Mouse (Mus musculus) kidney, embryonic 15.5 days (tissue): ENCODE results near the gene Hist1h4f. TPM values are rescaled to one million over a fixed set of nuclear protein-coding genes. Genes with fewer than 3 reads are reported as not detected.
A peak's percentile ranks its signal among the peaks of the same experiment; 100 is the strongest.
"Not testable (repeated sequence)": the region's sequence is repeated elsewhere in the genome, so short reads cannot be mapped to it uniquely, and the experiment has no call there.

Source experiments
- ATAC-seq: fragments of 200-750 bp; cut with Nextera tagmentation; replicated peaks from 2 replicates; pipeline ENCODE4 v1.8.0; 2017; ENCODE audit warnings: moderate TSS enrichment; ENCODE audit not compliant: low FRiP score
- H3K27ac ChIP-seq: fragments of 300-500 bp; sonication (generic); 2 replicates; pipeline ENCODE4 v1.5.1; 2015; ENCODE audit warnings: mild to moderate bottlenecking, inconsistent platforms
- H3K27me3 ChIP-seq: fragments of 300-500 bp; sonication (generic); 2 replicates; pipeline ENCODE4 v1.6.1; 2015; ENCODE audit warnings: inconsistent platforms
- H3K36me3 ChIP-seq: fragments of 300-500 bp; sonication (generic); 2 replicates; pipeline ENCODE4 v1.6.1; 2015; ENCODE audit warnings: inconsistent platforms
- H3K4me1 ChIP-seq: fragments of 300-500 bp; sonication (generic); 2 replicates; pipeline ENCODE4 v1.6.1; 2015; ENCODE audit warnings: inconsistent platforms
- H3K4me2 ChIP-seq: fragments of 300-500 bp; sonication (generic); 2 replicates; pipeline ENCODE4 v1.6.1; 2015; ENCODE audit warnings: moderate library complexity, mild to moderate bottlenecking, inconsistent platforms
- H3K4me3 ChIP-seq: fragments of 300-500 bp; sonication (generic); replicated peaks from 2 replicates; pipeline ENCODE4 v1.5.1; 2015; ENCODE audit warnings: mild to moderate bottlenecking, inconsistent platforms
- H3K9ac ChIP-seq: fragments of 300-500 bp; sonication (generic); 2 replicates; pipeline ENCODE4 v1.6.1; 2015; ENCODE audit warnings: mild to moderate bottlenecking, inconsistent platforms
- H3K9me3 ChIP-seq: fragments of 300-500 bp; sonication (generic); replicated peaks from 2 replicates; pipeline ENCODE4 v1.6.1; 2016; ENCODE audit warnings: inconsistent platforms
- WGBS: fragments of 180-500 bp; shearing (Covaris S2); methylation state at CpG from one replicate; pipeline ENCODE4 v1.1.7; 2015; ENCODE audit warnings: mixed read lengths; 5-methylcytosine and 5-hydroxymethylcytosine counted together
- polyA plus RNA-seq: library from polyadenylated mRNA; unstranded; fragments of >200 nt; fragmentation: Nextera tagmentation; extraction: Ambion mirVana; gene quantifications from 2 replicates; pipeline ENCODE4 v1.2.1, GENCODE M21; 2015

Gene Hist1h4f
- polyA plus RNA-seq, 1 experiment from 2014 or later: 0.96 TPM

DNA sequence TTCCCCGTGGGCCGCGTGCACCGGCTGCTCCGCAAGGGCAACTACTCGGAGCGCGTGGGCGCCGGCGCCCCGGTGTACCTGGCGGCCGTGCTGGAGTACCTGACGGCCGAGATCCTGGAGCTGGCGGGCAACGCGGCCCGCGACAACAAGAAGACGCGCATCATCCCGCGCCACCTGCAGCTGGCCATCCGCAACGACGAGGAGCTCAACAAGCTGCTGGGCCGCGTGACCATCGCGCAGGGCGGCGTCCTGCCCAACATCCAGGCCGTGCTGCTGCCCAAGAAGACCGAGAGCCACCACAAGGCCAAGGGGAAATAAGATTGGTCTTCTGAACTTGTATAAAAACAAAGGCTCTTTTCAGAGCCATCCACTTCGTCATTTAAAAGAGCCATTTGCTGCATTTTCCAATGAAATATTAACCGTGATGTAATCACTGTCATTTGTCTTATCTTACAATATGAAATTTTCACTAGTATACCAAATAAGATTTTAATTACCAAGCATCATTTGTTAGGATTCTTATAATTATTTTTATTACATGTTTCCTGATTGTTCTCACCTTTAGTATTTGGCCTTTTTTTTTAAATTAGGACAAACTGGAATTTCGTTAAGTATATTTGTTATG, 23.2 kb upstream of the Hist1h4f start:
- ATAC-seq: not testable (repeated sequence)
- H3K9ac ChIP-seq: 0 out of 2 replicates have a peak overlapping the region, but pooled peaks have one; percentile 38
- 0% methylated on average over 16 of the region's 39 CpGs for WGBS

DNA sequence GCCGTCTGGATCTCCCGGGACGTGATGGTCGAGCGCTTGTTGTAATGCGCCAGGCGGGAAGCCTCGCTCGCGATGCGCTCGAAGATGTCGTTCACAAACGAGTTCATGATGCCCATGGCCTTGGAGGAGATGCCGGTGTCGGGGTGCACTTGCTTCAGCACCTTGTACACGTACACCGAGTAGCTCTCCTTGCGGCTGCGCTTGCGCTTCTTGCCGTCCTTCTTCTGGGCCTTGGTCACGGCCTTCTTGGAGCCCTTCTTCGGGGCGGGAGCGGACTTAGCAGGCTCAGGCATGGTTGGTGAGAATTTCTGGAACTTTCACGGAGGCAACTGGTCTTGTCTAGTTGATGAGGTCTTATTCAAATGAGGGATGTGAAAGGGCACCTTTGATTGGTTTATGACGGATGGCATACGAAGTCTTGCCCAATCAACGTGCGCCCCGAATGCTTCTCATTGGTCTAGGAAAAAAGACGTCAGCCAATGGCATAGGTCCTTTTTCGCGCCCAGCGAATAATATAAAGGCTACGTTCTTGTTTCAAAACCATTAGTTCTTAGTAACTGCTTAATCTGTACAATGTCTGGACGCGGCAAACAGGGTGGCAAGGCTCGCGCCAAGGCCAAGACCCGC, 22.6 kb upstream of the Hist1h4f start, which contains the start of the genes Hist1h2bf and Hist1h2ad:
Gene Hist1h2bf (minus strand): TSS at position 299 of the 627 bp plus-strand sequence.
Gene Hist1h2ad (plus strand): TSS at position 484 of the 627 bp plus-strand sequence.
- H3K27me3 ChIP-seq, H3K36me3 ChIP-seq, H3K9me3 ChIP-seq: not testable (repeated sequence)
- peak; percentile 93 for ATAC-seq
- H3K4me3 ChIP-seq: peak within 1 kb of the TSS; percentile 53
- H3K4me1 ChIP-seq: peaks cover 26% of the 10 kb centered on the region
- H3K9ac ChIP-seq: peak within 1 kb of the TSS; percentile 63
- H3K27ac ChIP-seq: peak within 1 kb of the TSS; percentile 98
- under 1% methylated on average over 42 of the region's 42 CpGs for WGBS
- H3K4me2 ChIP-seq: peak within 1 kb of the TSS; percentile 68

More for the DNA sequence above, 23.2 kb upstream of the Hist1h4f start:
- H3K27me3 ChIP-seq, H3K36me3 ChIP-seq, H3K9me3 ChIP-seq: not testable (repeated sequence)
- peak overlapping the region; percentile 98 for H3K27ac ChIP-seq
- H3K4me1 ChIP-seq: peaks cover 23% of the 10 kb centered on the region
- peak overlapping the region; percentile 51 for H3K4me3 ChIP-seq
- peak overlapping the region; percentile 68 for H3K4me2 ChIP-seq

DNA sequence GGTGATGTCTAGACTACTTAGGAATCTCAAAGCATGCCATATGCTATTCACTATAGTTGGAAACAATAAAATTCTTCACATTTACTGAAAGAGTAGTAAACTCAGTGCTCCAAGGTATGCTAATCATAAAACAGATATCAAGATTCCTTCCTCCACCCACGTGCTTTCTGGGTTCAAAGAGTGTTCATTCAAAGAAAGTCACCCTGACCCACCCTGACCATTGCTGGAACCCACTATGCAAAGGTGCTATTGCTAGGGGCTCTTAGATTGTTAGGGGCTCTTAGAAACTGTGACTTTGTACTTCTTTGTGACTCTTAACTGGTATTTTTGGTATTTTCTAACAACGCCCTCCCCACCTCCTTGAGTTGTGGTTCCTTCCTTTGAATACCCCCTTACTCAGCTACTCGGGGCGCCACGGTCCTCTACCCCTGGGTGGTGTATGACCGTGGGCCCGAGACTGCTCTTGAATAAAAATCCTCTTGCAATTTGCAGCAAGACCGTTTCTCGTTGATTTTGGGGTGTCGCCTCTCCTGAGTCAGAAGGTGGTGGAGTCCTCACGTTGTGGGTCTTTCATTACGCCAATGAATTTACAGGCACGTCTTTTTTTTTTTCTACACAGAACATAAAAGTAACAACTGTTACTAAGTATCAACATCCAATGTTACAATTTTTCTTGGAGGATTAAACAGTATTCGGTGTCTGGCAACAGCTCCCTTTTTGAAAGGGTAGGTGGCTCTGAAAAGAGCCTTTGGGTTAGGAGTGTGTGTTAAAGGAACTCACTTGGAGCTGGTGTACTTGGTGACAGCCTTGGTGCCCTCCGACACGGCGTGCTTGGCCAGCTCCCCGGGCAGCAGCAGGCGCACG, 21.8 kb upstream of the Hist1h4f start:
- 7% methylated on average over 20 of the region's 20 CpGs for WGBS
- H3K9me3 ChIP-seq, ATAC-seq, H3K36me3 ChIP-seq, H3K27me3 ChIP-seq: not testable (repeated sequence)
- Histone ChIP-seq H3K9ac (peak overlapping the region; percentile 63), H3K4me2 (peak overlapping the region; percentile 68), H3K27ac (peak overlapping the region; percentile 98), H3K4me1 (peaks cover 26% of the 10 kb centered on the region), H3K4me3 (peak overlapping the region; percentile 53)

DNA sequence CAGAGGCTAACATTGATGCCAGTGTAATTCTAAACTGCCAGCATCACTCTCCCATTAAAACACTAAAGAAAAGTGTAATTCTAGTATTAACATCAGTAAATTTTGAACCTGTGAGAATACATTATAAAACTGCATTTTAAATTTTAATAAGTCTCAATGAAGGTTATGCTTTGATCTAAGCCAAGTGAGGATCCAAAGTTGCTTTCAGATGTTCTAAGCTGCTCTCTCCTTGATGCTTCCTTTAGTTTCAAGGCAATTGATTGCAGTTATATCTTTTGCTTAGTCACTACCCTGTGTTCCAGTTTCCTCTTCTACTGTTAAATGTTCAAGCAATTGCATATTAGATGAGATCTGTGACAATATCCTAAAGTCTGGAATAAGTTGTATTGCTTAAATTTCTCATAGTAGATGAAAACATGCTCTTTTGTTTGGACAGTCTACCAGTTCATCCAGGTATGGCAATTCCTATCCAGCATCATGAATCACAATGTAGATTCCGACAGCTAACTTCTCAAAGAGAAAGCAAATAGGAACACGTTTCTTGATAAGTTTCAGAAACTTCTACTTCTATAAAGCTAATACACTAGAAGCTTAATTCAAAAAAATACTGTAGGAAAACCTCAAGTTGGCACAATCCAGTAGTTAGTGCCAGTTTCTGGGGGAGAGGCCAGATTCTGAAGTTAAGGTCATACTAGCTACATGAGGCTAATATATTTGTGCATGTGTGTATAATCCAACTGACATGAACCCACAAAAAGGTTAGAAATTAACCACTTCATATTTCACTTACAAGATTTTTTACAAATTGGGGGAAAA, 21.0 kb upstream of the Hist1h4f start:
- no peaks in the 10 kb centered on the region for H3K9me3 ChIP-seq
- no peak for ATAC-seq
- no peaks in the 10 kb centered on the region for H3K27me3 ChIP-seq
- no peaks in the 10 kb centered on the region for H3K36me3 ChIP-seq
- peak overlapping the region; percentile 53 for H3K4me3 ChIP-seq
- WGBS: 21% methylated on average over 2 of the region's 2 CpGs
- H3K9ac ChIP-seq: peak overlapping the region; percentile 63
- H3K4me1 ChIP-seq: peaks cover 26% of the 10 kb centered on the region
- H3K4me2 ChIP-seq: peak overlapping the region; percentile 68
- peak overlapping the region; percentile 98 for H3K27ac ChIP-seq

DNA sequence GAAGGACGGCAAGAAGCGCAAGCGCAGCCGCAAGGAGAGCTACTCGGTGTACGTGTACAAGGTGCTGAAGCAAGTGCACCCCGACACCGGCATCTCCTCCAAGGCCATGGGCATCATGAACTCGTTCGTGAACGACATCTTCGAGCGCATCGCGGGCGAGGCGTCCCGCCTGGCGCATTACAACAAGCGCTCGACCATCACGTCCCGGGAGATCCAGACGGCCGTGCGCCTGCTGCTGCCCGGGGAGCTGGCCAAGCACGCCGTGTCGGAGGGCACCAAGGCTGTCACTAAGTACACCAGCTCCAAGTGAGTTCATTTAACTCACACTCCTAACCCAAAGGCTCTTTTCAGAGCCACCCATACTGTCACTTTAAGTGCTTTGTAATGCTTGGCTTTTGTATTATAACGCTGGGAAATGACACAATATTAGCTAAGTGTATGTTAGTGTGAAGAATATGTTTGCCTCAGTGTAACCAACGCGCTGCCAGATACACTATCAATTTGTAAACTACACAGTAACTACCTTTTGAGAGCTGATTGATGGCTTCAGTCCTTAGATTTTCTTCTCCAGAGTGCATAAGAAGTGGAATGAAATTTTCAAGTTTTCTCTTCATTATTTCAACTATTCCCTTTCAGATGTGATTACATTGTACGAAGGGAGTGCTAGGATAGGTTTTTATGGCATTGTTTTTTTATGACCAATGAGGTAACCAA, 20.2 kb upstream of the Hist1h4f start:
- H3K4me1 ChIP-seq: peaks cover 18% of the 10 kb centered on the region; the same call in 1 of the 2 replicates
- not testable (repeated sequence) for H3K36me3 ChIP-seq, H3K9me3 ChIP-seq, H3K27me3 ChIP-seq, ATAC-seq
- under 1% methylated on average over 15 of the region's 34 CpGs for WGBS
- H3K27ac ChIP-seq: peak overlapping the region; percentile 98
- peak overlapping the region; percentile 53 for H3K4me3 ChIP-seq
- H3K4me2 ChIP-seq: peak overlapping the region; percentile 68
- peak overlapping the region; percentile 63 for H3K9ac ChIP-seq

DNA sequence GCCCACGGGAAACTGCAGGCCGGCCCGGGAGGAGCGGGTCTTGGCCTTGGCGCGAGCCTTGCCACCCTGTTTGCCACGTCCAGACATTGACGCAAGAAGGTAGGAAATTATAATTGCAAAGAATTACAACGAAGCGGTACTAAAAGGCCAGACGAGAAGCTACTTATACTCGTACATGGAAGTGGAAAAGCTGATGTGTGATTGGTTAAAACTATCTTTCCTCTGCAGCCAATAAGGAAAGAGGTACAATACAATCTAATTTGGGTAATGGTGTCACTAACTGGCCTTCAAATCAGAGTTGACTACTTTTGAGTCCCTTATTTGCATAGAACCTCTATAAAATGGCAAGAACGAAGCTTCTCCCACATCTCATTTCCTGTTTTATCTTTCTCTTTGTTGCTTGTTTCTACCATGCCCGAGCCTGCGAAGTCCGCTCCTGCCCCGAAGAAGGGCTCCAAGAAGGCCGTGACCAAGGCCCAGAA, 19.6 kb upstream of the Hist1h4f start, which contains the start of the genes Hist1h2ae and Hist1h2bg:
Gene Hist1h2ae (minus strand): TSS at position 199 of the 482 bp plus-strand sequence.
Gene Hist1h2bg (plus strand): TSS at position 375 of the 482 bp plus-strand sequence.
- Histone ChIP-seq H3K4me1 (peaks cover 14% of the 10 kb centered on the region; the same call in 1 of the 2 replicates), H3K27ac (peak within 1 kb of the TSS; percentile 98), H3K27me3 (no peaks in the 10 kb centered on the region), H3K36me3 (no peaks in the 10 kb centered on the region), H3K9me3 (no peaks in the 10 kb centered on the region), H3K9ac (peak within 1 kb of the TSS; percentile 63), H3K4me3 (peak within 1 kb of the TSS; percentile 53), H3K4me2 (peak within 1 kb of the TSS; percentile 68)
- peak; percentile 91 for ATAC-seq
- 0% methylated on average over 18 of the region's 18 CpGs for WGBS

DNA sequence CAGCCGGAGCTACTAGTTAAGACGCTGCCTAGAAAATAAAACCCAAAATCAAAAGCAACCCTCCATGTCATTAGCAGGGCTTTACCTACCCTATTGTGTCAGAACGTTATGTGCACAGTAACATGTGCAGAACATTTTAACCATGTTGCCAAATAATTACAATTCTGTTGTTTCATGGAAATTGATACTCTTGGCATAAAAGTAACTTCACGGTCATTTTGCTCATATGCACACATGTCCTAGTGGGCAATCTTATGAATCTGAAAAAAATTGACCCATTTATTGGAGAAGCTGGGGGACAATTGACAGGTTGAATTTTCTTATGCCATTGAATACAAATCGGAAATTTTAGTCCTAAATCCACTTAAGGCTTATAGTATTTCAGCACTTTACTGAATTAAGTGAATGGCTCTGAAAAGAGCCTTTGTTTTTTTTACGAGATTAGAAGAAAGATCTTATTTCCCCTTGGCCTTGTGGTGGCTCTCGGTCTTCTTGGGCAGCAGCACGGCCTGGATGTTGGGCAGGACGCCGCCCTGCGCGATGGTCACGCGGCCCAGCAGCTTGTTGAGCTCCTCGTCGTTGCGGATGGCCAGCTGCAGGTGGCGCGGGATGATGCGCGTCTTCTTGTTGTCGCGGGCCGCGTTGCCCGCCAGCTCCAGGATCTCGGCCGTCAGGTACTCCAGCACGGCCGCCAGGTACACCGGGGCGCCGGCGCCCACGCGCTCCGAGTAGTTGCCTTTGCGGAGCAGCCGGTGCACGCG, 19.0 kb upstream of the Hist1h4f start:
- ATAC-seq, H3K36me3 ChIP-seq: not testable (repeated sequence)
- under 1% methylated on average over 26 of the region's 41 CpGs for WGBS

DNA sequence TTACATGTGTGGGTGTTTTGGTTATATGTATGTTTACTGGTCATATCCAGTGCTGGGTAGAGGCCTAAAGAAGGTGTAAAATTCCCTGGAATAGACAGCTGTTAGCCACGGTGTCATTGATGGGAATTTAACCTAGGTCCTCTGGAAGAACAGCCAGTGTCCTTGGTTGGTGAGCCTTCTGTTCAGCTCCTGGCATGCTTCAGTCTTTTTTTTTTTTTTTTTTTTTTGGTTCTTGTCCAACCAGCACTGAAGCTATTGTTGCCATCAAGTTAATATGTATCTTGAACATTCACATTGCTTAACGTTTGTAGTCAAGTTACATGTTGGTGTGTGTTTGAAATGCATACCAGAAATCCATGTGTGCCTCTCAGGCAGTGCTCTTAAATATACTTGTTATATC, 13.0 kb upstream of the Hist1h4f start:
- 88% methylated on average over 2 of the region's 2 CpGs for WGBS
- ATAC-seq: no peak
- Histone ChIP-seq H3K27ac (peak overlapping the region; percentile 99), H3K36me3 (no peaks in the 10 kb centered on the region), H3K9ac (no peak overlapping the region), H3K4me2 (no peak overlapping the region), H3K27me3 (no peaks in the 10 kb centered on the region), H3K4me3 (no peak overlapping the region), H3K9me3 (no peaks in the 10 kb centered on the region), H3K4me1 (0 out of 2 replicates have a peak, but pooled peaks cover 4% of the 10 kb centered on the region)

More for the DNA sequence above, 19.0 kb upstream of the Hist1h4f start:
- H3K4me1 ChIP-seq: peaks cover 14% of the 10 kb centered on the region; the same call in 1 of the 2 replicates
- H3K4me2 ChIP-seq: peak overlapping the region; percentile 68
- H3K9me3 ChIP-seq, H3K27me3 ChIP-seq: not testable (repeated sequence)
- H3K9ac ChIP-seq: peak overlapping the region; percentile 43
- peak overlapping the region; percentile 98 for H3K27ac ChIP-seq
- peak overlapping the region; percentile 53 for H3K4me3 ChIP-seq

DNA sequence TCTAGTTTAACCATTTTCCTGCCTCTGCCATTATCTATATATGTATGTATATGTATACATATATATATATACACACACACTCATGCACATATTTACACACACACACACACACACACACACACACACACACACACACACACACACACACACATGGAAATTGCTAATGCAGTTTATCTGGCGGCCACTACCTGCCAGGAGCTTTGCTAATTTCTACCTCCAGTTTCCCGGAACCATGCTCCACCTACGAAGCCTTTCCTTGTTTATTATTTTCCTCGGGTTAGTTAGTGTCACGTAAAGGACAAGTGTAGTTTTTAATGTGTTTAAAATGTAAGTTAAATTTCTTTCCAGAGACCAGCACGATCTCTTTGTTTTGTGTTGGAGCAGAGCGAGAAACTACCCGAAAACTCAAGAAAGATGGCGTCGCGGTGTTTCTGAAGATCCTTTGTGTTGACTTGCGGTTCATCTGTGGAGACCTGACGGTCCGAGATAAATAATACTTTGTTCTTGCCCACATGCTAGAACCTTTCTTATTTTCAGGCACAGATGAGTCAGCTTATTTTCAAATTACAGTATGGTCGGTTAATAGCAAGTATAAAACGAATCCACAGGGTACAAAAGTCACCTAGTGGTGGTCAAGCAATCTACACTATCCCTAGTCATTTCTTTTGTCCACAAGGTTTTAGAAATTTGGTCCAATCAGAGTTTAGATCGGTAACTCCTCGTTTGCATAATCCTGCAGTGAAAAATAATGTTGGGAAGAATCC, 11.4 kb upstream of the Hist1h4f start:
- H3K9ac ChIP-seq: peak overlapping the region; percentile 48
- no peaks in the 10 kb centered on the region for H3K36me3 ChIP-seq
- peak overlapping the region; percentile 48 for H3K4me3 ChIP-seq
- no peaks in the 10 kb centered on the region for H3K27me3 ChIP-seq
- H3K9me3 ChIP-seq: no peaks in the 10 kb centered on the region
- peak overlapping the region; percentile 99 for H3K27ac ChIP-seq
- H3K4me2 ChIP-seq: peak overlapping the region; percentile 69
- WGBS: 3% methylated on average over 18 of the region's 18 CpGs
- peak; percentile 62 for ATAC-seq
- H3K4me1 ChIP-seq: 0 out of 2 replicates have a peak, but pooled peaks cover 3% of the 10 kb centered on the region
